Mouse (Mus musculus): ENCODE measurements at regions not wholly inside any gene's neighbourhood (a gene's known extent, or its start where the extent isn't known, plus 50 kb on each side); places are given as distances from the start of the nearest gene placed in this dataset.

GRCm38 (mm10) chr13:34800906-34801305, 66.3 kb downstream of the Fam50b start:
- DNase-seq: no peak

DNA sequence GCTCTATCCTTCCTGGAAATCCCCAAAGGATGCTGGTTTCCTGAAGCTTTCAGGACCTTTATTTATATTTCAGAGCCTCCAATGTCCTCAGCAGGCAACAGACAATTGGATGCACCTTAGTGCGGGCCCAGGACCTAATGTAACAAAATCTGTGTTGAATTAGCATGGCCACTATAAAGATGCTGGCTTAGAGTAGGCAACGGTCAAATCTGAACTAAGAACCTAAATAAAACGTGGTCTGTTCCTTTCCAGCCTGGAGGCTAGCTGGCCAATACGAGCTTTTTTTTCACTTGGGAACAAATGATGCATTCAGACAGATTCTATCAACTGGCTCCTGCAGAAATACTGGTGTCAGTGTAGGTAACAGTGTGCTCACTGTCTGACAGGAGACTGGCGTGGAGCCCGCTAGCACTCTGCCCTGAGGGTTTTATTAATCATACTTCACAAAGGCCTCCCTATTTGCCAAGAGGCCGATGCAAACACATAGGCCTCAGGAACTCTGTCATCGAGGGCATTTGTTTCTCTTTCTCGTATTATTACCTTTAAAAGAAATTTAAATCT, 68.5 kb upstream of the Prpf4b start:
- peak; percentile 17 for DNase-seq

- no peak for DNase-seq
Observed at GRCm38 (mm10) chr13:34809536-34809935, 65.6 kb upstream of the Prpf4b start.

- peak; percentile 87 for DNase-seq
Observed at GRCm38 (mm10) chr13:34814161-34815056, 60.7 kb upstream of the Prpf4b start.

DNA sequence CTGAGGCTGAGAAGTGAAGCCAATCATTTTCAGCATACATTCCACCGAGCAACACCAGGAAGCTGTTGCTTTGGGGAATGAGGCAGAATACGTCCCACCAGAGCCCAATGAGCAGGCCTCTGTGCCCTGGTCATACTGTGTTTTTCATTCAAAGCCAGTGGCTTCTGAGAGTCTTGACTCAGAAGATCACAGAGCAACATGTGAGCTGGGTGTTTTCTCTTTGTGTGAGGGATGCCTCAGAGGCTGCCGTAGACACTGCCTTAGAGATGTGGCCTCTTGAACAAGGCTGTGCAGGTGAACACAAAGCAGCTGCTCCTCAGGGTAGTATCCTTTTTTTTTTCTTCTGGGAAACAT, 60.1 kb upstream of the Prpf4b start:
- DNase-seq: no peak

- no peak for DNase-seq
Observed at GRCm38 (mm10) chr13:34818211-34818610, 56.9 kb upstream of the Prpf4b start.

GRCm38 (mm10) chr13:34820423-34820822, 54.7 kb upstream of the Prpf4b start:
- DNase-seq: no peak

DNA sequence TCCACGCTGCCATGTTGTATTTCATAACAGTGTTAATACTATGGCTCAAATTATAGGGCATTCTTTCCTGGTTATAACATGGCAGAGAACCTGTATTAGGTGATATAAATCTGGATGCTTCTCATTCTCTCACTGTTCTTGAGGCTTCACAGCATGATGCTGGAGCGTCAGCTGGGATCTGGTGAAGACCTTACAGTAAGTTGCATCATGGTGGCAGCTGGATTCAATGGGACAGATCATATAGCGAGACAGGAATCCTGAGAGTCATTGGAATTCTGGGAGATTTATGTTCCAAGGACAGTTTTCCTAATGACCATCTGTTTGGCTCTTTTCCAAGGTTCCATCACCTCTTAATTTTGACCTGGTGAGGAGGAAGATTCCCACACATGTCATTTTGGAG, 53.2 kb upstream of the Prpf4b start:
- no peak for DNase-seq

DNA sequence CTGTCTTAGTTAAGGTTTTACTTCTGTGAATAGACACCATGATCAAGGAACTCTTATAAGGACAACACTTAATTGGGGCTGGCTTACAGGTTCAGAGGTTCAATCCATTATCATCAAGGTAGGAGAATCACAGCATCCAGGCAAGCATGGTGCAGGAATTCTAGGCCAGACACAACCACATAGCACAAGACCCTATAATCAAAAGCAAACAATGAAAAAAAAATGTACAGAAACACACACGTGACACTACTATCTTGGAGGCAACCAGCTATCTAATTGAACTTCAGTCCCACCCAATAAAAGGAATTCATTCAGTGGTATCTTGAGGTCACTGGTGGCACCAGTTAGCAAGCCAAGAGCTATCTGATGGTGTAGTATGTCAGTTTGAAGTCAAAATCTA, 50.9 kb upstream of the Prpf4b start:
- no peak for DNase-seq
